Mouse (Mus musculus): ENCODE data around the gene Pex16.

Pex16 gene

GRCm38 (mm10) chr2:92374514-92374913, at the start of gene Pex16, which contains the start of gene Large2:
Gene Pex16, plus strand, starts transcription at chr2:92374676.
Gene Large2, minus strand, starts transcription at chr2:92374869.
- in situ Hi-C loops (cut with MboI; ENCODE audit: low pct_unique_long_range_greater_than_20kb in 1 of 2, low sequenced_read_pairs in 2 of 2, unreplicated experiment in 1 of 2) = no loop called here

GRCm38 (mm10) chr2:92325676-92326075, 48.8 kb upstream of the Pex16 start:
- in situ Hi-C loops (cut with MboI; ENCODE audit: low pct_unique_long_range_greater_than_20kb in 1 of 2, low sequenced_read_pairs in 2 of 2, unreplicated experiment in 1 of 2) = no loop called here

- in situ Hi-C loops (cut with MboI; ENCODE audit: low pct_unique_long_range_greater_than_20kb in 1 of 2, low sequenced_read_pairs in 2 of 2, unreplicated experiment in 1 of 2) = no loop called here
Measured at GRCm38 (mm10) chr2:92326221-92326620, 48.3 kb upstream of the Pex16 start.

- in situ Hi-C loops (cut with MboI; ENCODE audit: low pct_unique_long_range_greater_than_20kb in 1 of 2, low sequenced_read_pairs in 2 of 2, unreplicated experiment in 1 of 2) = no loop called here
Measured at GRCm38 (mm10) chr2:92327601-92328000, 46.9 kb upstream of the Pex16 start.

GRCm38 (mm10) chr2:92328206-92328605, 46.3 kb upstream of the Pex16 start:
- in situ Hi-C loops (cut with MboI; ENCODE audit: low pct_unique_long_range_greater_than_20kb in 1 of 2, low sequenced_read_pairs in 2 of 2, unreplicated experiment in 1 of 2) = no loop called here

- in situ Hi-C loops (cut with MboI; ENCODE audit: low pct_unique_long_range_greater_than_20kb in 1 of 2, low sequenced_read_pairs in 2 of 2, unreplicated experiment in 1 of 2) = no loop called here
Measured at GRCm38 (mm10) chr2:92330840-92331239, 43.6 kb upstream of the Pex16 start.

GRCm38 (mm10) chr2:92331410-92331809, 43.1 kb upstream of the Pex16 start:
- in situ Hi-C loops (cut with MboI; ENCODE audit: low pct_unique_long_range_greater_than_20kb in 1 of 2, low sequenced_read_pairs in 2 of 2, unreplicated experiment in 1 of 2) = no loop called here

- in situ Hi-C loops (cut with MboI; ENCODE audit: low pct_unique_long_range_greater_than_20kb in 1 of 2, low sequenced_read_pairs in 2 of 2, unreplicated experiment in 1 of 2) = no loop called here
Measured at GRCm38 (mm10) chr2:92331871-92332270, 42.6 kb upstream of the Pex16 start.

GRCm38 (mm10) chr2:92342418-92342817, 32.1 kb upstream of the Pex16 start:
- in situ Hi-C loops (cut with MboI; ENCODE audit: low pct_unique_long_range_greater_than_20kb in 1 of 2, low sequenced_read_pairs in 2 of 2, unreplicated experiment in 1 of 2) = no loop called here

- in situ Hi-C loops (cut with MboI; ENCODE audit: low pct_unique_long_range_greater_than_20kb in 1 of 2, low sequenced_read_pairs in 2 of 2, unreplicated experiment in 1 of 2) = no loop called here
Measured at GRCm38 (mm10) chr2:92347191-92347590, 27.3 kb upstream of the Pex16 start.

- in situ Hi-C loops (cut with MboI; ENCODE audit: low pct_unique_long_range_greater_than_20kb in 1 of 2, low sequenced_read_pairs in 2 of 2, unreplicated experiment in 1 of 2) = no loop called here
Measured at GRCm38 (mm10) chr2:92349589-92350425, 24.7 kb upstream of the Pex16 start.

- in situ Hi-C loops (cut with MboI; ENCODE audit: low pct_unique_long_range_greater_than_20kb in 1 of 2, low sequenced_read_pairs in 2 of 2, unreplicated experiment in 1 of 2) = no loop called here
Measured at GRCm38 (mm10) chr2:92350686-92351085, 23.8 kb upstream of the Pex16 start.

GRCm38 (mm10) chr2:92353402-92353801, 21.1 kb upstream of the Pex16 start:
- in situ Hi-C loops (cut with MboI; ENCODE audit: low pct_unique_long_range_greater_than_20kb in 1 of 2, low sequenced_read_pairs in 2 of 2, unreplicated experiment in 1 of 2) = no loop called here

- in situ Hi-C loops (cut with MboI; ENCODE audit: low pct_unique_long_range_greater_than_20kb in 1 of 2, low sequenced_read_pairs in 2 of 2, unreplicated experiment in 1 of 2) = no loop called here
Measured at GRCm38 (mm10) chr2:92354224-92354623, 20.3 kb upstream of the Pex16 start.

GRCm38 (mm10) chr2:92359301-92359700, 15.2 kb upstream of the Pex16 start:
- in situ Hi-C loops (cut with MboI; ENCODE audit: low pct_unique_long_range_greater_than_20kb in 1 of 2, low sequenced_read_pairs in 2 of 2, unreplicated experiment in 1 of 2) = no loop called here

- in situ Hi-C loops (cut with MboI; ENCODE audit: low pct_unique_long_range_greater_than_20kb in 1 of 2, low sequenced_read_pairs in 2 of 2, unreplicated experiment in 1 of 2) = no loop called here
Measured at GRCm38 (mm10) chr2:92360186-92360823, 14.2 kb upstream of the Pex16 start.

- in situ Hi-C loops (cut with MboI; ENCODE audit: low pct_unique_long_range_greater_than_20kb in 1 of 2, low sequenced_read_pairs in 2 of 2, unreplicated experiment in 1 of 2) = no loop called here
Measured at GRCm38 (mm10) chr2:92360893-92361292, 13.6 kb upstream of the Pex16 start.

GRCm38 (mm10) chr2:92361795-92362194, 12.7 kb upstream of the Pex16 start:
- in situ Hi-C loops (cut with MboI; ENCODE audit: low pct_unique_long_range_greater_than_20kb in 1 of 2, low sequenced_read_pairs in 2 of 2, unreplicated experiment in 1 of 2) = no loop called here

- in situ Hi-C loops (cut with MboI; ENCODE audit: low pct_unique_long_range_greater_than_20kb in 1 of 2, low sequenced_read_pairs in 2 of 2, unreplicated experiment in 1 of 2) = no loop called here
Measured at GRCm38 (mm10) chr2:92362571-92363228, 11.8 kb upstream of the Pex16 start.
